Mouse (Mus musculus) T-helper 17 cell (primary cell): Measurements from ENCODE around the gene Smim14.
"Not testable (repeated sequence)": the region's sequence is repeated elsewhere in the genome, so short reads cannot be mapped to it uniquely, and the experiment has no call there.

Experiments
- in situ Hi-C, 2 experiments: fragments of 300-600 bp; cut with MboI, MseI; formaldehyde crosslinking; loops; 1 replicate in 1 of 2; 2 replicates in 1 of 2; pipeline ENCODE4 v1.15.1; 2025; ENCODE audit warnings: high pct_unique_total_duplicates in 2 of 2

Smim14 gene

GRCm38 (mm10) chr5:65536751-65537419, at the start of gene Smim14, which contains the start of gene Ube2k:
Gene Smim14, minus strand, starts transcription at chr5:65537184.
Gene Ube2k, plus strand, starts transcription at chr5:65537233.
- in situ Hi-C loops, result no loop called here

GRCm38 (mm10) chr5:65586291-65586690, 49.3 kb upstream of the Smim14 start:
- in situ Hi-C loops, result loop anchor here in 1 of 2 experiments (5.0 kb wide), 1 partner anchor 81 kb away; no protein-coding TSS in a partner anchor

DNA sequence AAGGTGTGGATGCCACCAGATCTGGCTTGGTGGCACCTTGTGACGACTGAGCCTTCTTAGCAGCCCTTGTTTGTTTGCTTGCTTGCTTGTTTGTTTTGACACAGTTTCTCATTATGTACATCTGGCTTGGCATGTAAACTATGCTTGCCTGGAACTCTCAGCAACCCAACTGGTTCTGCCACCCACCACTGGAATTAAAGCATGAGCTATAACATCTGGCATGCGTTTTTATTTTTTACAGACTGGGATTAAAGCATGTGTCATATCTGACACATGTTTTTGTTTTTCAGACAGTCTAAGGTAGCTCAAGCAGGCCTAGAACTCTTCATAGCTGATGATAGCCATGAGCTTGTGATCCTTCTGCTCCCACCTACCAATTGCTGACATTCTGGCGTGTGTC, 41.6 kb upstream of the Smim14 start:
- in situ Hi-C loops, result loop anchor here in 1 of 2 experiments (5.0 kb wide), 1 partner anchor 96 kb away; no protein-coding TSS in a partner anchor

DNA sequence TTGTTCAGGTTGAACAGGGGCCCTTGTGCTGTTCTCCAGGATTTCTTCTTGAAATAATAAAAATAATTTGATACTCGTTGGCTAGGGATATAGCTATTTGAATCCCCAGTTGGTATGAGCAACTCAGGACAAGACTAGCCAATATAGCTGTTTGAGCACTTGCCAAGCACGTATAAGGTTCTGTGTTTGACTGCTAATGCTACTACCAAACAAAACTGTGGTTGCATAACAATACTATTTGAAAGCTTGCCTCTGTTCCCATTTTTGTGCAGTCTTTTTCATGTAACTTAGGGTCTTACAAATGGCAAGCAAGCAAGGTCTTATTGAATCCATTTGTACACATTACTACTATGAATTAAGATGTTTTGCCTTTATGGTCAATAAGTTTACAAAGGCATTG, 38.9 kb upstream of the Smim14 start:
- in situ Hi-C loops, result loop anchor here in 1 of 2 experiments (5.0 kb wide), 1 partner anchor 94 kb away; no protein-coding TSS in a partner anchor

DNA sequence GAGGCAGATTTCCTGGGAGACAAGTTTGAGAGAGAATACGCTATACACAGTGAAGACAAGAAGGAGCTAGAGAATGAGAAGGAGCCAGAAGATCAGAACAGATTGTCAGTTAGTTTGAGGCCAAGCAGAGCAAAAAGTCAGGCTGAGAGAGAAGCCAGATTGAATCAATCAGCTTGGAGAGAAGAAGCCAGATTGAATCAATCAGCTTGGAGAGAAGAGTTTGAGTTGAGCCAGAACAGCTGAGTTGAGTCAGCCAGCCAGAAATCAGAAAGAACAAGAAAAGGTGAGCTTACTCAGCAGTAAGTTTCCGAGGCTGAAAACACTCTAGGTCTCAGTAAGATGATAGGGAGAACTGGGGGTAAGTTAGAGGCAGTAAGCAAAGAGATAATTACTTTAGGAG, 37.9 kb upstream of the Smim14 start:
- in situ Hi-C loops, result loop anchor here in 1 of 2 experiments (5.0 kb wide), 1 partner anchor 93 kb away; no protein-coding TSS in a partner anchor

DNA sequence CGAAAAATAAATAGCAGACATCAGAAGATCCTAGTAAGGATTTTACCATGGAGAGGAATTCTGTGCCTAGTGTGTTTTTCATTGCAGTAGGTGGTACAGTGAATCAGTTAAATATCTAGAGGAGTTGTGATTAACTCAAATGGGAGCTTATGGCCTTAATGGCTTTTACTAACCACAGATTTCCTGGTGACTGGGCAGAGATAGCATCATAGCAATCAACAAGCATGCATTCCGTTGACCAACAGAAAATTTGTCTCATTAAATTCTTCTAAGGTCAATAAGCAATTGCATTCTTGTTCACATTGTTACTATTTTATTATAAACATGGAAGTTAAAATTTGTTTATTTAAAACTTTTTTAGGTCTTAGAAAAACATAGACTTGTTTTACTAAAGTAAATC, 28.5 kb upstream of the Smim14 start:
- in situ Hi-C loops, result no loop called here

GRCm38 (mm10) chr5:65561125-65561893, 24.3 kb upstream of the Smim14 start:
- in situ Hi-C loops, result no loop called here

GRCm38 (mm10) chr5:65557109-65557508, 20.1 kb upstream of the Smim14 start:
- in situ Hi-C loops, result no loop called here

- in situ Hi-C loops, result no loop called here
Measured at GRCm38 (mm10) chr5:65549677-65550076, 12.7 kb upstream of the Smim14 start.

DNA sequence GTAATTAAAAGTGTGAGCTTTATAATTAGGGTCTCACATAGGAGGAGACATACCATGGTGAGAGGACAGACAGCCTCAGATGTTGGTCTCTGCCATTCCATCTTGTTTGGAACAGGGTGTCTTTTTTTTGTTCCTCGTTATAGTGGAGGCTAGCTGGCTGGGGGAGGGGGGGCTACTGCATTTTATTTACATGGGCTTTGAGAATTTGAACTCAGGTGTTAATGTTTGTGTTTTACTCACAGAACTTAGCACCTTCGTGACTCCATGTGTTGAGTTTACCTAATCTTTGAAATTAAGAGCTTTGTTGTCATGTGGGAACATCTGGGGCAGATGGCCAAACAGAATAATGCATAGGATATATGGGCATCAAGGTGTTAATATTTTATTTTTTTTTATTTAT, 7.6 kb upstream of the Smim14 start:
- in situ Hi-C loops, result no loop called here

GRCm38 (mm10) chr5:65543491-65543890, 6.5 kb upstream of the Smim14 start:
- in situ Hi-C loops, result no loop called here

DNA sequence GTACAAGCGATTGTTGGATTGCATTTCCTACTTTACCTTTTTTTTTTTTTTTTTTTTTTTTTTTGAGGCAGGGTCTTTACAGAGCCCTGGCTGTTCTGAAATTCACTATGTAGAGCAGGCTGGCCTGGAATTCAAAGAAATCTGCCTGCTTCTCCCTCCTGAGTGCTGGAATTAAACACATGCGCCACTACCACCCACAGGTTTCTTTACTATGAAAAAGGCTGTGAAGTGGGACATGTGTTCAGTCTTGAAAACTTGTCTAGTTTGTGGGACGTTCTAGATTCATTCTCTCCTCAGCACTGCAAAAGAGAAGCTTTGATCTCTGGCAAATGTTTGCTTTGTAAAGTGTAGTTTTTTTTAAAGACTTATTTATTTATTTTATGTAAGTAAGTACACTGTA, 4.9 kb upstream of the Smim14 start:
- in situ Hi-C loops, result no loop called here

DNA sequence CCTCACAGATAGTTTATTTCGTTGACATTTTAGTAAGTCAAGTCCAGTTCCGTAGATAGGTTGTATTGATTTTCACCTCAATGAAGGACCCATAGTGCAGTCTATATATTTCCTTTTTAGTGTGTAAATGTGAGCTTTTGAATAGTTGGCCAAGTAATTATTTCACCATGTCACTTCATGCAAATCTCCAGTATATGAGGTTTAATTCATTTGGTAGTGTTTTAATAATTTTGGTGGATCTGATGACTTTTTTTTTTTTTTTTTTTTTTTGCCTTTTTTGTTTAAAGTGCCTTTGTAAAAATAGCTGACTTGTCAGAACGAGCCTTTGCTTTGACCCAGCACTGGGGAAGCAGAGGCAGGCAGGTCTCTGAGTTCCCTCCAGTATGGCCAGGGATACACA, 2.8 kb upstream of the Smim14 start:
- in situ Hi-C loops, result no loop called here

DNA sequence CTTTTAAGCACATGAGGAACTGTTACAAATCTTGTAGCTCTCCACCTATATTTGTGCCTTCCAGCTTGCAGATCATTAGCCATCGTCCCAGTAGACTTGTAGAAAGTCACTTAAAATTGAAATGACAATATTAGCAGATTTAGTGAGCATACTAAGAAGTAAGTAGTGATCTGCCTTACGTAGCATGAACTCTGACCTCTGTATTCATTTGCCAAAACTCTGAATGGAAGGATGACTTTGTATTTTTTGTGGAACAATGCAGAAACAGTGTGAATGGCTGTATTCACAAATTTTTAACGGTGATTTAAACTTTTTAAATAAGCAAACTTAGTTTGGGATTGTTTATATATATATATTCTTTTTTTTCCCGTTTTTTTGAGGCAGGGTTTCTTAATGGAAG, 1.8 kb upstream of the Smim14 start:
- in situ Hi-C loops, result no loop called here

DNA sequence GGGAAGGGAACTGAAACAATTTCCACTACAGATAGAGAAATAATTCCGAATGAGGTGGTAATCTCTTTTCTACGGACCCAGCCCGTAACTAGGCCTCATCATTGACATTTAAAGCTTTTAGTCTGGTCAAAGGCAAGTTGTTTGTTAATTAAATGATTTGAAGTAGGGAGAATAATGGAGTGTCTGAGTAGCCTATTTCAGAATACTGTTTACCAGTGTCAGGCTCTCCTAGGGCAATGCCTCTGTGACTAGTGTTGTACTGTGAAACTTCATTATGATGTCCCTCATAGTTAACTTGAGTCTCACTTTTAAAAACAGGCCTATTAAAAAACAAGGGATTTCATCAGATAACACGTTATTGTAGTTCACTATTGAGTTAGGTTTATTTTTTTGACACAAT, 1.1 kb upstream of the Smim14 start:
- in situ Hi-C loops, result no loop called here

DNA sequence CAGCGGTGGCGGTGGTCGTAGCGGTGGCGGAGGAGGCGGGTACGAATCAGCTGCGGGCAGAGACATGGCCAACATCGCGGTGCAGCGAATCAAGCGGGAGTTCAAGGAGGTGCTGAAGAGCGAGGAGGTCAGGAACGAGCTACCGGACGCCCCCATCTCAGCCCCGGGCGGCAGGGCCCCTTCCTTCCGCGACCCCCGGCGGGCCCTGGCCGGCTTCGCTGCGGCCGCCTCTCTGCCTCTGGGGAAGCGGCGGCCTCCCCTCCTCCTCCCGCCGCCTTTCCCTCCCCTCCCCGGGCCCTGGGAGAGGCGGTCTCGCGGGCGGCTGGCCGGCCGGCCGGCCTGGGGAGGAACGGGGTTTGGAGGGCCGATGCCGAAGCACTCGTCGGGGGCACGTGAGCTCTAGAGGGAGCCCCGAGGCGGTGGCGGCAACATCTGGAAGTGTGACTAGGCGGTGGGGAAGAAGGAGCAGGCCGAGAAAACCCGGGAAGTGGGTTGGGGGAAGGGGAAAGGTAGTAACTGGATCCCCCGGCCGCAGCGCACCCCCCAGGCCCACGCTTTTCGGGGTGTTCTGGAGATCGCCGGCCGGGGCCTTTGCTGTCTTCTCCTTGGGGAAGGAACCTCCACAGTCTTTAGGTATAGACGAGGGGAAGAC, 562 bp upstream of the Smim14 start:
- in situ Hi-C loops, result no loop called here

- in situ Hi-C loops, result not testable (repeated sequence)
Measured at GRCm38 (mm10) chr5:65536068-65536465, 917 bp downstream of the Smim14 start.

DNA sequence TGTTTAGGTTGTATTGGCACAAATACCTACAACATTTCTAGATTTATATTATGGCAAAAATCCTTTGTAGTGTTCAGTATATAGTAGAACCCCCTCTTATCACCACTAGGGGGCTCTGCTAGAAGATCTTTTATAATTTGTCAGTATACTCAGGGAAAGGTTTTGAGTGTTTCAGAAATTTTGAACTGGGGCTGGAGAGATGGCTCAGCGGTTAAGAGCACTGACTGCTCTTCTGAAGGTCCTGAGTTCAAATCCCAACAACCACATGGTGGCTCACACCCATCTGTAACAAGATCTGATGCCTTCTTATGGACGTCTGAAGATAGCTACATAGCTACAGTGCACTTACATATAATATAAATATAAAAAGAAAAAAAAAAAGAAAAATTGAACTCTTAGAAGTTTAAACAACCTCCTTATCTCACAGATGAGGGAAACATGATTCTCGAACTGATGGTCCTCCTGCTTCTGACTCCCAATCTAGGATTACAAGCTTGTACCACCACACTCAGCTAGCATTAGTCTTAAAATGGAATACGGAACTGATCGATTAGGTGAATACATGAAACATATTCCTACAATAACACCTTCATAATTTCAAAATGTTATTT, 1.4 kb downstream of the Smim14 start:
- in situ Hi-C loops, result no loop called here

DNA sequence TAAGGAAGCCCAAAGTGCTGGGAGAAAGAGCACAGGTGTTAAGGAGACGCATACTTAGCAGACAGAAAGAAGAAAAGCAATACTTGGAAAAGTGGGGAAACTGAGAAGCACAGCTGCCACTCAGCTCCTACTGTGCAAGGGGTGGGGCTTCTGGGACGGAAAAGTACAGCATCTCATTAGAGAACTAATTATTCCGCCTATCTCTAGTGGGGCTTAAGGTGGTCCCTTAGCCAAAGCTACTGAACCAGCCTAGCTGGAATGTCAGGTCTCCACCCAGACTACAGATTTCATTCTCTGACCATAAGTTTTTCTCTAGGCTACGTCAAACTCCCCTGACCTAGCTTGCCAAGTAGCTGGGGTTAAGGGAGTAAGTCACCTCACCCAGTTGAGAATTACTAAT, 2.5 kb downstream of the Smim14 start:
- in situ Hi-C loops, result no loop called here

DNA sequence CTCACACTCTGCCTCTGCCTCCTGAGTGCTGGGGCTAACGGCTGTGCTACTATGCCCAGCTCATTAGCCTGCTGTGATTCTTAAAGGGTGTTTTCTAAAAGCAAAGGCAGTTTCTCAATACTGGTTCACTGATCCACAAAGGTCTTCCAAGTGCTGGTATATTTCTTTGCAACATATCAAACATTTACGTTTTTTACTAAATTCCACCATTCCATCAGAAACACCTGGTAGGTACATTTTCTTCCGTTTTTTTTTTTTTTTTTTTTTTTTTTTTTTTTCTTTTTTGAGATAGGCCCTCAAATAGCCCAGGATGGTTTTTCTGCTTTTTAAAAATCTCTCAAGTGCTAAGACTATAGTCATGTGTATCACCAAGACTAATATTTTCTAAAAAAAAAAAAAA, 5.7 kb downstream of the Smim14 start:
- in situ Hi-C loops, result no loop called here

GRCm38 (mm10) chr5:65525674-65526443, 11.1 kb downstream of the Smim14 start:
- in situ Hi-C loops, result no loop called here
